Mouse (Mus musculus): ENCODE data around the gene Spib.

Spib gene

DNA sequence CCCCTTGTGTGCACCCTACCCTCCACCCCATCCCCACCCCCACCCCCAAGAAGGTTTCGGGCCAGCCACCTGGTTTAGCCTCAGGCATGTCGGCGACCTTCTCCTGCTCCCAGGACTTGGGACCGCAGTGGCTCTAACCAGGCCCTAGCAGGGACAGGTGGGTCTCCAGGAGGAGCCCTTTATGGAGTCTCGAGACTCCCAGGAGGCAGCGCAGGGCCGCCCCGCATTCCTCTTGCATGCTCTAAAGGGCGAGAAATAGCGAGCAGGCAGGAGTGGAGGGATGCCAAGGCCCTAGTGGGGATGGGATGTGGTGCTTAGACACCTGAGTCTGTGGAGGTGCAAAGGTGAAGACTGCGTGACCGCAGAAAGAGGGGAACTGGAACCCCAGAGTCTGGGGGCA lies 7.4 kb downstream of the Spib start, which contains the start of gene Mybpc2:
Gene Mybpc2, minus strand, starts transcription at position 155 of the 400 bp plus-strand sequence.
- no peak for DNase-seq

DNA sequence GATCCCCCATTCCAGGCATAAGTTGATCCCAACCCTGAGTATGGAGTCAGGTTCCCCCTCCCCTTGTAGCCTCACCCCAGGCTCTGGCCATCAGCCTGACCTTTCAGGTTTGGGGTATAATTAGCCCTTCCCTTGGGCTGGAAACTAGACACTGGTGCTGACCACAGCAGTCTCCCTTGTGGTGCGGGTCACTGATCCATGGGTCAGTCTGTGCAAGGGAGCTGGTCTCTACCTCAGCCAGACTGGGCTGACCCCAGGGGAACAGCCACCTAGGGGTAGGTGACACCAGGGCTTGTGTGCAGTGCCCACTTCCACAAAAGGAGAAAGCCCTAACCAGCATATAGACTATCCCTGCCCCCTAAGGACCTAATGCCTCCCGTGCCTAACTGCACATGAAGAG lies 8.8 kb downstream of the Spib start:
- DNase-seq = no peak

GRCm38 (mm10) chr7:44521710-44522109 lies 10.2 kb downstream of the Spib start:
- DNase-seq = peak; percentile 57

GRCm38 (mm10) chr7:44520990-44521389 lies 10.9 kb downstream of the Spib start:
- no peak for DNase-seq

DNA sequence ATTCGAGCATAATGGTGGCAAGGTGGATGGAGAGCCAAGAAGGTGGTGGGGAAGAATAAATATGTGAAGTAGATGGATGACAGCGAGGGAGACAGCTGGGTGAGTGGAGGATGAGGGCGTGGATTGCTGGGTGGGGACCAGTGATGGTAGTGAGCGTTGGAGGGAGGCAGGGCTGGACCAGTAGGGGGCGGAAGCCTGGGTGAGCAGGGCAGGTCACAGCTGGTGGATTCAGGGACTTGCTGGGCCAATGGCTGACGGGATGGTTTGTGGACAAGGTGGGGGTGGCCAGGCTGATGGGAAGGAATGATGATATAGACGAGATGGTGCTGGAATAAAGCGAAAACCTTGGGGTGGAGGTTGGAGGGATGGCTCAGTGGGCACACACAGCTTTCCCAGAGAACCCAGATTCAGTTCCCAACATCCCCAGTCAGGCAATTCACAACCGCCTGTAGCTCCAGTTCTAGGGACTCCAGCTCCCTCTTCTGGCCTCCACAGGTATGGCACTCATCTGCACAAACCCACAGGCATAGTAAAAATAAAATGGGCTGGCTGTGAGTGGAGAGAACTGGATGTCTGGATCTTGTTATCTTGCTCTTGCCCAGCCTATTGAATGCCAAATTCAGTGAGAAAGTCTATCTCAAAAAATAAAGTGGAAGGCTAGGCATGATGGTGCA lies 12.5 kb downstream of the Spib start:
- no peak for DNase-seq

- no peak for DNase-seq
Measured at GRCm38 (mm10) chr7:44507491-44507890, 24.4 kb downstream of the Spib start.

GRCm38 (mm10) chr7:44501563-44502115 lies 30.2 kb downstream of the Spib start:
- peak; percentile 80 for DNase-seq

DNA sequence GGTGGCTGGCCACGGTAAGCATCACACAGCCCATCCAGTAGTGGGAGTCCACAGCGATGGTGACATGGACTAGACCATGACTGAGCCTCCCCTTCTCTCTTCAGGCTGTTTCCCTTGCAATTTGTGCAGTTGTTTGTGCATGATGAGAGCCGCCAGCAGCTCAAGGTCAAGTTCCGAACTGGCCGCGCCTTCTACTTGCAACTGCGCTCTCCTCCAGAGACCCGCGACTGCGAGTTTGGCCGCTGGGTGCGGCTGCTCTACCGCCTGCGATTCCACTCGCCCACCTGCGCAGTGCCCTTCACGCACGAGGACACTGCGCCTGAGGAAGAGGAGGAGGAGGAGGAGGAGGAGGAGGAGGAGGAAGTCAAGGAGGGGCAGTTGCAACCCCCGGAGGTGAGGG lies 31.8 kb downstream of the Spib start:
- no peak for DNase-seq

DNA sequence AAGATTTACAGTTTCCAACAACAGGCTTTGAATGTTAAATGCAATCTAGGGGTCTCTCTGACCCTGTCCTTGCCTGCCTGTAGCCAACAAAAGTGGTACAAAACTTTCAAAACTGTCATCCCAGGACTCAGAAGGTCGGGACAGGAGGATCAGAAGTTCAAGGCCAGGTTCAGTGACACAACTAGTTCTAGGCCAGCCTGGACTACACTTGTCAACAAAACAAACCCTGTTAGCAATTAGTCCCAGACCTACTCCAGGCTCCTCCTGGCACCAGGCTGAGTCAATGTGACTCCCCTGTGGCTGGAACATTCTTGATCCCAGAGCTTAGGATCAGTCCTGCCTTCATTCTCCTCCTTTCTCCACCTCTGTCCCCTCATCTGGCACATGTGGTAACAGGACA lies 32.9 kb downstream of the Spib start:
- DNase-seq = no peak

DNA sequence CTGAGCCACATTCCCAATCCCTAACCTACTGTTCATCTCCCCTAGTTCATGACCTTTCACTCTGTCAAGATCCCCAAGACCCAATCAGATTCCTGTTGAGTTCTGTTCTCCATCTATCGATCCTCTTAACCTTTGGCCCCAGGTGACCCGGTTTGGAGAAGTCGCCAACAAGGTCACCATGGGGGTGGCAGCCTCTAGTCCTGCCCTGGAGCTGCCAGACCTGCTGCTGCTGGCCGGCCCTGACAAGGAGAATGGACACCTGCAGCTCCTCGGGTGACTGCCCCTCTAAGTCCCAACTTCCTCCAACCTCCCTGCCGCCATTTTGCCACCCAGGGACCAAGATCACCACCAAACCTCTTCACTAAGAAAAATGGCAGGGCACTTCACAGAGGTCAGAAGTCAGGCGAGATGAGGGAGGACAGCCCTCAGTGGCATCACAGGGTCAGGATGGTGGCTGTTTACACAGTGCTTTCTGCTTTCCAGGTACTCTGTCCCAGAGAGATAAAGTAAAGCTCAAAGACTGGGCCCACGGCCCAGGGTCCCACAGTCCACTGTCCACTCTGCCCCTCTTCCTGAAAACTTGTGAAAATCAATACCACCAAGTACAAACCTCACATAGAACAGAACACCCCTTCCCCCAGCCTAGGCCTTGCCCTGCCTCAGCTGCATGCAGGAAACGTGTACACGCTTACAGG lies 34.4 kb downstream of the Spib start:
- no peak for DNase-seq

DNA sequence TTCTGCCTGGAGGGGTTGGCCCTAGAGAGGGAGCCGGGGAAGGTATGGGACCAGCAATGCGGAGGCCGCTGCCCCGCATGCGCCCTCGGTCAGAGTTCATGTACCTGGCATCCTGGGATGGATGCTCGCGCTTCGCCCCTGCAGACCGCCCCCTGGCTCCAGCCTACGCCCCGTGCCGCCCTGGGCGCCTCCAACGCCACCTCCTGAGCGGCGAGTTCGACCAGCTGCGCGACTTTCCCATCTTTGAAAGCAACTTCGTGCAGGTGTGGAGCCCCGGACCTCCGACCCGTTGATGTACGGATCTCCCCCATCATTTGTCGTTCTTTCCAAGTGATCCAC lies 35.1 kb downstream of the Spib start:
- DNase-seq = peak; percentile 49

GRCm38 (mm10) chr7:44495992-44496770 lies 35.7 kb downstream of the Spib start, which contains the start of the genes Emc10 and Fam71e1:
TSS of gene Emc10 (minus strand) at chr7:44496529.
TSS of gene Fam71e1 (plus strand) at chr7:44496581.
- peak; percentile 99 for DNase-seq

- no peak for DNase-seq
Measured at GRCm38 (mm10) chr7:44495086-44495485, 36.8 kb downstream of the Spib start.

DNA sequence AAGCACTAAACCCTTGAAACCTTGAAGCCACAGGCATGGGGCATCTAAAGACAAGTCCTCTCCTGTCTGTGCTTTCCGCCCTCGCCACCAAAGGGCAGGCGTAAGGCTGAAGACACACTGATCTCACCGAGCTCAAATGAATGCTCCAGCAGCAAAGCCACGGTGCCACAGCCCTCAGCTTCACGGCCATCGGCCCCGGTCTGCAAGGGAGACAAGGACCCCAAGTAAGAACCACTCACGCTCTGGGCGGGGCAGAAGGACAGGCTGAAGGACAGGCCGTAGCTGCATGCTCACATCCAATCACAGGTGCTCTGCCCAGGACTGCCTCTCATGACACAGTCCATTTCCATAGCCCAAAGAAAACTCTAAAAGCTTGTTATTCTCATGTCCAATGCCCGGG lies 37.2 kb downstream of the Spib start:
- DNase-seq = no peak

- DNase-seq = no peak
Measured at GRCm38 (mm10) chr7:44492166-44492826, 39.6 kb downstream of the Spib start.

GRCm38 (mm10) chr7:44491391-44491790 lies 40.5 kb downstream of the Spib start:
- DNase-seq = no peak

DNA sequence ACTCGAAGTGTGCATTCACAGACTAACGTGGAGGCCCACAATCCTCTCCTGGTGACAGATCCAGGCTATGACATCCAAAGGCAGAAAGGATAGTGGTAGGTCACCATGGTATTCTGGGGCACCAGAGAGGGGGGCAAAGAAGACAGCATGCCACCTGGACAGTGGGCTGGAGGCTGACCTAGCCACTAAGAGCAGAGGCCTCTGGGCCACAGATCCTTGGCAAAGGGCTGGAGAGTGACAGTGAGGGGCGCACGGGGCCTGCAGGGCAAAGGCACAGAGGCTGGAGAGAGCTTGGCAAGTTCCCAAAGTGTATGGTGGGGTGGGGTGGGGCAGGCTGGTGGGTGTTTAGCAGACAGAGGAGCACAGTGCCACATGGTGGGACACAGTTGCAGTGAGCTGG lies 41.6 kb downstream of the Spib start:
- no peak for DNase-seq

DNA sequence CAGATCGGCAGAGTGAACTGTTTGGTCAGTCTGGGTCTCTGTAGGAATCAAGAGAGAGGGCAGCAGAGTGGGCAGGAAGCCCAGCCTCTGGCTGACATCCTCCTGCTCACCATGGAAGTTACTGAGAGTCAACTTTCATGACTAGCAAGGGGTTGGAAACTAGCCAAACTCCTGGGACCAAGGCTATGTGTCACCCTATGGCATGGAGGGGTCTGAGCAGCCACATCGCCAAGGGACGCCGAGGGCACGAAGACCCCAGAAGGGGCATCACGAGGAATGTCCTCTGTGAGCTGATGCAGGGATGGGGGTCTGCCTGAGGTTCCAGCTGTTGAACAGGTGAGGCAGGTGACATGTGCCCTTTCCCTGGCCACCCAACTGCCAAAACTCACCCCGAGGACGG lies 43.3 kb downstream of the Spib start:
- no peak for DNase-seq

DNA sequence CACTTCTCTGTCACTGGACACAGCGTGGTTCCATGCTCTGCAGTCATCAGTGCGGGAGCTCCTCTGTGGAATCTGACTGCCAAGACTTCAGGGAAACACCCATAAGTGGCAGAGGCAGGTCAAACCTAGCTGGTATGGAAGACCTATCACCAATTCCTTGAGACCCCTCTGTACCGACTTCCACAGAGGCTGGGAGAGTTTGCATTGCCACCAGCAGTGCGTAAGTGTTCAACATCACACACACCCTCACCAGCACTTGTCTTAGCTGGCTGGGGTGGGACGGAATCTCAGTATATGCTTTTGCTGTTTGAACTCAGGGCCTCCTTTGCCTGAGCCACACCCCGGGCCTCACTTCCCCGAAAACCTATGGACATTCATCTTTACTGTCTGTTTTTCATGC lies 43.9 kb downstream of the Spib start:
- no peak for DNase-seq

DNA sequence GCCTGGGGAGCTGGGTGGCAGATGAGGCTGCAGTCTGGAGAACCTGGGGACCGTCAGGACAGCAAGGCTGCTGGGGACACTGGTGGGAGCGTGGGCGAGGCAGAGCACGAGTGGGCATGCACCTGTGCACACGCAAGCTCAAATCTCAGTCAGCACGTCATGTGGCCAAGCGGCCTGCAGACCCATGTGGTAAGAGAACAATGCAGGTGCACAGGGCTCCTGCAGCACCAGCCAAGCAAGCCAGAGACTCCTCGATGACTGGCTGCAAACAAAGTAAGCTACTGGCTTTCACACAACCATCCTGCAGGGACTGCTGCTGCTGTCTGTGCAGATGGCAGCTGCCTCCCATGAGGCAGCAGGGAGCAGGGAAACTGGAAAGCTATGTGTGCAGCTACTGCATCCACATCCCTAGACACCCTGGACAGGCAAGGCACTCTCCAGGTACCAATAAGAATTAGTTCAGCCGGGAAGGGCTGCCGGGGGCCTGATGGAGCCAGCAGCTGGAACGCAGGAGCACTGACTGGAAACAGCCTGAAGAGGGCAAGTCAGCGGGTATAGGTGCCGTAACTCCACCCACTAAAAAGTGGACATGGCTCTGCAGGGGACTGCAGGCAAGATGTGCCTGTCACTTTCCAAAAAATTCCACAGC lies 44.8 kb downstream of the Spib start:
- no peak for DNase-seq

DNA sequence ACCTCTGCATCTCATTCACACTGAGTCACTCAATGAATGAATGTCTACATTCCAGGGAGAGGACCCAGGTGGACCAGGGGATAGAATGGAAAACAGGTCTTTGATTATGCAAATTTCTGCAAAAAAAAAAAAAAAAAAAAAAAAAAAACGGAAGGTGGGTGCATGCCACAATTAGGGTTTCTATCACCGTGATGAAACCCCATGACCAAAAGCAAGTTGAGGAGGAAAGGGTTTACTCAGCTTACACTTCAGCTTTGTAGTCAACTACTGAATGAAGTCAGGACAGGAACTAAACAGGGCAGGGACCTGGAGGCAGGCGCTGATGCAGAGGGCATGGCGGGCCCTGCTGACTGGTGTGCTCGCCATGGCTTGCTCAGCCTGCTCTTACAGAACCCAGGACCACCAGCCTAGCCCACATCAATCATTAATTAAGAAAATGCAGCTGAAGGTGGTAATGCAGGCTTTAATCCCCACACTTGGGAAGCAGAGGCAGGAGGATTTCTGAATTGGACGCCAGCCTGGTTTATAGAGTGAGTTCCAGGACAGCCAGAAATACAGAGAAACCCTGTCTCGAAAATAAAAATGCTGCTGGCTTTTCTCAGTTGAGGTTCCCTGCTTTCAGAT lies 46.2 kb downstream of the Spib start:
- DNase-seq = no peak

Data from right cerebral cortex, postnatal 14 days (tissue).